Mouse (Mus musculus) thymus, postnatal 14 days (tissue): ENCODE data around the gene Homer2.

Experiments used
- DNase-seq: peaks from one replicate; pipeline ENCODE4 v3.0.0; 2021

Gene Homer2

GRCm38 (mm10) chr7:81707471-81708140 is at the start of gene Homer2:
Gene Homer2 (minus strand): TSS chr7:81707527.
- no peak for DNase-seq

- DNase-seq, result no peak
Measured at GRCm38 (mm10) chr7:81747956-81748355, 40.6 kb upstream of the Homer2 start.

GRCm38 (mm10) chr7:81744145-81744544 is 36.8 kb upstream of the Homer2 start:
- DNase-seq, result no peak

- no peak for DNase-seq
Measured at GRCm38 (mm10) chr7:81740010-81740409, 32.7 kb upstream of the Homer2 start.

- DNase-seq, result no peak
Measured at GRCm38 (mm10) chr7:81738720-81739385, 31.5 kb upstream of the Homer2 start.

GRCm38 (mm10) chr7:81735300-81736048 is 28.1 kb upstream of the Homer2 start:
- DNase-seq, result no peak

GRCm38 (mm10) chr7:81732183-81733089 is 25.1 kb upstream of the Homer2 start:
- no peak for DNase-seq

- no peak for DNase-seq
Measured at GRCm38 (mm10) chr7:81731181-81731651, 23.9 kb upstream of the Homer2 start.

- no peak for DNase-seq
Measured at GRCm38 (mm10) chr7:81729787-81730186, 22.5 kb upstream of the Homer2 start.

- no peak for DNase-seq
Measured at GRCm38 (mm10) chr7:81727716-81728115, 20.4 kb upstream of the Homer2 start.

GRCm38 (mm10) chr7:81726728-81727005 is 19.3 kb upstream of the Homer2 start:
- no peak for DNase-seq

GRCm38 (mm10) chr7:81725986-81726727 is 18.8 kb upstream of the Homer2 start:
- DNase-seq, result no peak

GRCm38 (mm10) chr7:81723851-81724250 is 16.5 kb upstream of the Homer2 start:
- DNase-seq, result no peak

- DNase-seq, result no peak
Measured at GRCm38 (mm10) chr7:81721271-81721670, 13.9 kb upstream of the Homer2 start.

- no peak for DNase-seq
Measured at GRCm38 (mm10) chr7:81719216-81719661, 11.9 kb upstream of the Homer2 start.

- no peak for DNase-seq
Measured at GRCm38 (mm10) chr7:81718657-81719056, 11.3 kb upstream of the Homer2 start.

GRCm38 (mm10) chr7:81710166-81710565 is 2.8 kb upstream of the Homer2 start:
- DNase-seq, result no peak

- DNase-seq, result no peak
Measured at GRCm38 (mm10) chr7:81708165-81708564, 838 bp upstream of the Homer2 start.

- peak; percentile 14 for DNase-seq
Measured at GRCm38 (mm10) chr7:81706416-81707391, 623 bp downstream of the Homer2 start.

- no peak for DNase-seq
Measured at GRCm38 (mm10) chr7:81706027-81706415, 1.3 kb downstream of the Homer2 start.

GRCm38 (mm10) chr7:81698357-81698756 is 9.0 kb downstream of the Homer2 start:
- no peak for DNase-seq
